Mouse (Mus musculus): ENCODE measurements around the gene Agfg1. TPM values are rescaled to one million over a fixed set of nuclear protein-coding genes. Genes with fewer than 3 reads are reported as not detected.

Agfg1 gene
- total RNA-seq, 2 experiments from 2014 or later: 20.4 to 23.4 TPM

DNA sequence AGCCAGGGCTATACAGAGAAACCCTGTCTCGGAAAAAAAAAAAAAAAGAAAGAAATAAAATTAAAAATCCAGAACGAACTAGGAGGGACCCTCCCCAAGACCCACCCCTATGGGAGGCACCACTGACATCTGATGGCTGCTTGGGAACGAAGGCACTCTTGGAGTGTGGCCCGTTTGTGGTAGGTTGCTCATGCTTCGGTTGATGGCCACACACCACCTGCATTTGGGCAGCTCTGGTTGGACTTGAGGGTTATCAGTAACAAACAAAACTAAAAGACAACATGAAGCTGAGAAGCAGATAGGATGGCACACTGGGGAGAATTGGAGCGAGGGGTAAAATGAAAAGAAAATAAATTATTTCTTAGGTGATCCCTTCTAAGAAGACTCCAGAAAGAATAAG is 15.1 kb upstream of the Agfg1 start:
- no peak for DNase-seq (ENCODE audit: low spot score)

DNA sequence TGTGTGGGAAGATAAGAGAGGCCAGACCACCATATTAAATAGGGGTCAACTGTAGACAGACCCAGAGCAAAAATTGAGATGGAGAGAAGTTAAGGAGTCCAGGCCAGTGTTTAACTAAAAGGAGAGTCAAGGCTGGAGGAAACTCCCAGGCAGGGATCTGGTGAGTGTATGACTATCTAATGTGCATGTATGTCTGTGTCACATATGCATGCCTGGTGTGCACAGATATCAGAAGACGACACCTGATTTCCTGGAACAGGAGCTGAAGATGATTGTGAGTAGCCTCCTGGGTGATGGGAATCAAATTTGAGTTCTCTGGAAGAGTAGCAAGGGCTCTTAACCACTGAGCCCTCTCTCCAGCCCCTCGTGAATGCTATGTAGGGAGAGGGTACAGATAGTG is 14.0 kb upstream of the Agfg1 start:
- no peak for DNase-seq (ENCODE audit: low spot score)

DNA sequence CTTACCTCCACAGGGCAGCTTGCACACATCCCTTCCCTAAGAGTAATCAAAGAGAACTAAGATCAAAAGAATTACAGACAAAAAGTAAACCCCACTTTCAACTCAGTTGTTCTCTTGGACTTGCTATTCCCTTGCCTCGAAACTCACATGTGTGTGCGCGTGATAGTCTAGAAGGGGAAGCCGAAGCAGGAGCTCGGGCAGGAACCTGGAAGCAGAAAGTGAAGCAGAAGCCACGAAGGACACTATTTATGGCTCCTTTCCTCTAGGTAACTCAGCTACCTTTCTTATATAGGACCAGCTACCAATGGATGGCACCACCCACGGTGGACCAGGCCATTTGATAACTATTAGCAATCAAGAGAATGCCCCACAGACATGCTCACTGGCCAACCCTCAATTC is 13.5 kb upstream of the Agfg1 start:
- DNase-seq (ENCODE audit: low spot score): no peak

DNA sequence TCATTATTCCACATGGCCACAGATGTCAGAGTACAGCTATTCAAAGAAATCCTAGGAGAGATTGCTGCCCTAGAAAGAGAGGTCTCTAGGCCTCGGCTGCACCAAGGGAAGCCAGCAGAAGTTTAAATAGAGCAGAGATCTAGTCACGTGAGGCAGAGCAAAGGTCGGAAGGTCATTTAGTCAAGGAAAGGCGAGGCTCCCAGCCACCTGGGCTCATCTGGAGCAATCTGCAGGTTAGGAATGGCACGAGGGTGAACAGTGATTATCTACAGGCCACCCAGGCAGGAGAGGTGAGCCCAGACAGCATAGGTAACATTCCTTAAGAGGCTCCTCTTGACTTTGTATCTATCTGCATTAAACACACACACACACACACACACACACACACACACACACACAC is 12.4 kb upstream of the Agfg1 start:
- no peak for DNase-seq (ENCODE audit: low spot score)

DNA sequence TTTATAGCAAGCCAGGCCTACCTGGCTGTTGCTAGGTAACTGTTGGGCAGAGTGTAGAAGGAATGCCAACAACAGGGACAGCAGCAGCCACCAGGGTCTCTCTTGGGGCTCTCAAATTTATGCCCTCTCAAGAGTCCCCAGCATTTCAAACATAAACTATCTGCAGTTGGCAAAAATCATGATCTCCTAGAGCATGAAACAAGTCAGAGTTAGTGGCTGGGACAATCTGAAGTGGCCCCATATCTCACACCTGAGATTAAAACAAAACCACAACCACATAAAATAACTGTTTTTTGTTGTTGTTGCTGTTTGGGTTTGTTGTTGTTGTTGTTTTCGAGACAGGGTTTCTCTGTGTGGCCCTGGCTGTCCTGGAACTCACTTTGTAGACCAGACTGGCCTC is 8.5 kb upstream of the Agfg1 start:
- no peak for DNase-seq (ENCODE audit: low spot score)

DNA sequence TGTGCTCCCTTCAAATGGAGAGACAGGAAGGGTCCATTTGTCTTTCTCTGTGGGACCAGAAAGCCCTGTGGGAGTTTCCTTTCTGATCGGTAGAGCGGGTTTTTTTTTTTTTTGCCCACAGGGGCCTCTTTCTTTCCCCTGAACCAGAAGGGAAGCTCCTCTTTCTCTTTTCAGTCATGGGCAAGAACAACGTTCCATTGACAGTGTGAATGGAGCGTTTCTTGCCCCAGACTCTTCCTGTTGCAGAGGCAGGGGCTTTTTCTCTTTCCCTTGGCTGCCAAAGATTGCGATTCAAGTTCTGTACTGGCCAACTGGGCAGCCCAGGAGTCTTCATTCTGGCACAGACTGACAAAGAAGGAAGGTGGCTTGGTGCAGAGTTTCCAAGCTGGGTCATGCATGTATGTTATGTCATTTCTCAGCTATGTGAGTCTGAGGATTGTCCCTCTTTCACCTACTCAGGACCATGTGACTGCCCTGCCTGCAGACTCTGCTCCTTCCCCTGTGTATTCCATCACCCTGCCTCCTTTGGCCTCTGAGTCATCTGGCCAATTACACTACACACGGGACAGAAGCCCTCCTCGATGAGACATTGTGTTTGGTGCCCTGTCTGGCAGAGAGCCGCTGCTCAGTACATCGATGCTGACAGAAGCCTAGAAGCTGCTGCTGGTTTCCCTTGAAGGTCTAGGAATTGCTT is 7.6 kb upstream of the Agfg1 start:
- peak; percentile 7 for DNase-seq (ENCODE audit: low spot score)

DNA sequence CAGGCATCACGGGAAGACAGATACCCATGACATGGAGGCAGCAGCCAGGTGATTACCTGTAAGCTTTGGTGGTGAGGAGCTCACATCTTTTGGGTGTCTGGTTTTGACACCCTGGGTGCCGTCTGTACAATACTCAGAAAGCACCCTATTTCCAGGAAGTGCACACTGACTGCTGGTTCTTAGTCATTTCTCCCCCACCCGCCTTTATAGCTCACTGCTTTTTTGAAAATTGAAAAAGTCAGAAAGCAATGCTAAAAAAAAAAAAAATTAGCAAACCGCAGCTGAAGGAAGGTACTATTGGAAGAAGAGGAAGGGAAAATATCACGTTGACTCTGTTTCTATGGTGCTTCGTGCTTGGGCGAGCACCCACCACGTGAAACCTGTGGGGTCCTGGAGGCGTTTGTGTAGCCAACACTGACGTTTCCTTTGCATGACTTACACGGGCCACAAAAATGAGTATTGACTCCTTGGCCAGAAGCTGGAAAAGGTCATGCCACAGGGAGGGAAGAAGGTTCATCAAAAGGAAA is 6.7 kb upstream of the Agfg1 start:
- DNase-seq (ENCODE audit: low spot score): no peak

DNA sequence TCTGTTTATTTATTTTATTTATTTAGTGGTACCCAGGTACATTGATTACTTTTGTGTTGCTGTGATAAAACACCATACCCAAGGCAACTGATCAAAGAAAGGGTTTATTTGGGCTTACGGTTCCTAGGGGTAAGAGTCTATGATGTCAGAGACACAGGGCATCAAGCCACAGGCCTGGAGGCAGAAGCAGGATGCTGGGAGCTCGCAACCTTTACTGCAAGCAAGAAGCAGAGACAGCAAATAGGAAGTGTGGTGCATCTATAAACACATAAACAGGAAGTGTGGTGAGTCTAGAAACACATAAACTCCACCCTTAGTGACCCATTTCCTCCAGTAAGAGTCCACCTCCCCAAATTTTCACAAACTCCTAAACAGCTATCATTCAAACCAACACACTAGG is 5.8 kb upstream of the Agfg1 start:
- DNase-seq (ENCODE audit: low spot score): no peak

DNA sequence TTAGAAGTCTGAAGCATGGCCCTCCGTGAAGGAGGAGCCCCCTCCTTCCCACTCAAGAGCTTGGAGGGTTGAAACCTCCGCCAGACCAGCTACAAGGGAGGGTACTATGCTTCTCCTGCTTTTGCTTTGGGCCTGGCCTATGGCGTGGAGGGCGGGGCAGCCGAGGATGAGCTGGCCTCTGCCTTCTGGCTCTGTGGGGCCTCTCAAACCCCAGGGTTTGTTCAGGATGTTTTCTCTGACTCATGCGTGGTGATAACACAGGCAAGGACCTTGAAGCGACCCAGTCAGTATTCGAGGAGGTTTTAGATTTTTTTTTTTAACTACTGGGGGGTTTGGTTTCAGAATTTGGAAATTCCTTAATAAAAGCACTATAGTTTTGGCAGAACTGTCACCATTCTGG is 4.7 kb upstream of the Agfg1 start:
- DNase-seq (ENCODE audit: low spot score): no peak

DNA sequence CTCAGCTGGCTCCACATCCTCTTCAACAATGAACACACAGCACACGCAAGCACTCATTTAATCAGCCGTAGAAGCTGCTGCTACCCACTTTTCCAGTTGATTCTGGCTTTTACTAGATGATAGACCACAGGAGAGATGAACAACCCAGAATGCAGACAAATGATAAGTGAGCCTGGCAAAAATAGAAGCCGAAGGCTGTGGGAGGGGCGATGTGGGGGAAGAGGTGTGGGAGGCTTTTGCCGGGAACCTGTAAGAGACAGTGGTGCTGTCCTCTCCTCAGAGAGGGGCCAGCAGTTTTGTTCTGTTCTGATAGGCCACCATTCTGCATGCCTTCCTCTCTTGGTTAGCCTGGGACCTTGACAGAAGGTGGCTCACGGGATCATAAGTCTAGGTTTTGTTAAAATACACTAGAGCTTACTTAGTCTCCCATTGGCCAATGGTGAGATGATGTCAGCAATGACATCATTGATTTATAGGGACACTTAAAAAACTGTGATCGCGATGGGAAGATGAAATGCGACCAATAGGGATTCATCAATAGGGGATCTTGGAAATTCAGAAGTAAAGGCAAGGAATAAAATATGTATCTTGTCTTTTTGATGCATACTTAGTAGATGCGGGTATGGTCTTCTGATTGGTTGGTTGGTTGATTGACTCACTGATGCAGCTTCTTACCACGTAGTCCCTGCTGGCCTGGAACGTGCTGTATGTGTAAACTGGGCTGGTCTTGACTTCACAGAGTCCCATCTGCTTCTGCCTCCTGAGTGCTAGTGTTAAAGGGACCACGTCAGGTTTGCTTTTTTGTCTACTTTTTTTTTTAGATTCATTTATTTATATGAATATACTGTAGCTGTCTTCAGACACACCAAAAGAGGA is 2.7 kb upstream of the Agfg1 start:
- DNase-seq (ENCODE audit: low spot score): no peak

DNA sequence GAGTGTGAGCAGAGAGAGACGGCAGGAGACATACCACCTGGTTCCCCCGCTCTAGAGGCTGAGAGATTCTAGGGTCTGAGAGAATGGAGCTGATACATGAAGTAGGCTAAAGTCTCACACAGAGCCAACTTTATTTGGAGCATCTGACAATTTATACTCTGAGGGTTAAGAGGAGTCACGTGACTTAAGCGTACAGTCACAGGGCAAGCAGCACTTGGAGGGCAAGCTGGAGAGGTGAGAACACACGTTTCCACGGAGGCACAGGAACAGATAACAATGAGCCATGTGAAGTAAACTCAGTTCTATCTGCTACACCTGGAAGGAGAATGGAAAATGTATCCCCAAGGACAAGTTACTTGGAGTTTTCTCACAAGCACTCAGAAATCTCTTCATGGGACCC is 1.7 kb upstream of the Agfg1 start:
- no peak for DNase-seq (ENCODE audit: low spot score)

DNA sequence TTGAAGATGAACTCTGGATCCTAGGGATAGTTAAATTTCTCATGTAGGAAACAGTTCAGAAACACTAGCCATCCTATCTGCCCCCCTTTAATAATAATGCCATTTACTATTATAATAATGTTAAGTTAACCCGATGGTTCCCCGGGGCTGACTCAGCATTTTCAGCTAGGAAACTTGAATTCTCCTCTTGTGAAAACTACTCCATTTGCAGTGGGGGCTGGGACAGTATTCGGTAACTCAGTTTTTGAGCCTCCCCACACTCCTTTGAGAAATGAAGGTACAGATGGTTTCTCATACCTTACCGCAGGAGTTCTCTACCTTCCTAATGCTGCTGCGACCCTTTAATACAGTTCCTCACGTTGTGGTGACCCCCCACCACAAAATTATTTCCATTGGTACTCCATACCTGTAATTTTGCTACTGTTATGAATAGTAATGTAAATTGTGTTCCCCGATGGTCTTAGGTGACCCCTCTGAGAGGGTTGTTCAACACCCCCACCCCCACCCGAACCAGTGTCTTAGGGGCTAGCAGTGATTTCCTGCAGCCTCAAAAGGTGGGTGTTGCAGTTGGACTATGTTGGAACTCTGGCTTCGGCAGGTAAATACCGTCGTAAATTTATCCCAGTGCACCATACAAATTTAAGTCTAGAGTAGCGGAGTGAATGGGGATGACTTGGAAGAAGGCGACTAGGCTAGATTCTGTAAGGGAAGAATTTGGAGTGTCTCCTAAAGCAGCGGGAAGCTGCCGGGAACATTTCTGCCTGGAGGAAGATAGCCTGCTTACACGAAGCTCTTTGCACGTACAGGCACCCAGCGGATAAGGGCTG is 601 bp upstream of the Agfg1 start:
- no peak for DNase-seq (ENCODE audit: low spot score)

DNA sequence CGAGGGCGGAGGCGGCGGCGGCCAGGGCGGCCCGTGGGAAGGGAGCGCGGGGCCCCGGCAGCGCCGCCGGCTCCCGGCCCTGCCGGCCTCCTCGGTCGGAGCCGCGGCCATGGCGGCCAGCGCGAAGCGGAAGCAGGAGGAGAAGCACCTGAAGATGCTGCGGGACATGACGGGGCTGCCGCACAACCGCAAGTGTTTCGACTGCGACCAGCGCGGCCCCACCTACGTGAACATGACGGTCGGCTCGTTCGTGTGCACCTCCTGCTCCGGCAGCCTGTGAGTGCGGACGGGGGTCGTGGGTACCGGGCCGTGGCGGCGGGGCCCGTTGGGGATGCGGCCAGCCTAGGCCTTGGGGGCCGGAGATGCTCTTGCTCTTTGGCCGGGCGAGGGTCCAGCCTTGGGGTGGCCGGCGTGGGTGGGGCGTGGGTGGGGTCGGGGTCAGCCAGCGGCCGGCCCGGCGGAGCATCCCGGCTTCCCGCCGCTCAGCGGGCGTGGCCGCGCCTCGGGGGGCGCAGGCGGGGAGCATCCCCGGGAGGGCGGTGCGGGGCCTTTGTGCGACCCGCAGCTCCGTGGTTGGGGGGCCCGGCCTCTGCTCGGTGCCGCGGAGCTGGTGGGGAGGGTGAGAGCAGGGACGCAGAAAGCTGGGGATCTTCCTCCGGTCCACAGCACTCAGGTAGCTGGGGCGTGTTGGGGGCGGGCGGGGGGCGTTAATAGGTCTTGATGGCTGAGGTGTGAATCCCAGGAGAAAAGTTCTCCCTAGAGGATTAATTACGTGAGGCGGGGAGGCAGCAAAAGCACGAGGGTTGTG is 535 bp downstream of the Agfg1 start:
- DNase-seq (ENCODE audit: low spot score): no peak

DNA sequence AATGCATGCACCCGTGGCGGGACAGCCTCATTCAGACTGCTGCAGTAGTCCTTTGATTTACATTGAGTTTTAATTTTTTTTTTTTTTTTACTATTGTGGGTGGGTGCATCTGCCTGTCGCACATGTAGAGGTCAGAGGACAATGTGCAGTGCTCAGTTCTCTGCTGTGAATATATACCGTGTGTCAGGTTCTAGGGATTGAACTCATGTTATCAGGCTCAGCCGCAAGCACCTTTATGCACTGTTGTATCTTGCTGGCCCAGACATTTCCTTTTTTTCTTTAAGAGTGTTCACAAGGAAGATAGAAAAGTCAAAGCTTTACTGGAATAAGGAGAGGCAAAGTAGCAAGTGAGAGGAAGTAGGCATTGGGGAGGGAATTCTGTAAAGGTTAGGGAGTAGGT is 16.4 kb downstream of the Agfg1 start:
- DNase-seq (ENCODE audit: low spot score): no peak

DNA sequence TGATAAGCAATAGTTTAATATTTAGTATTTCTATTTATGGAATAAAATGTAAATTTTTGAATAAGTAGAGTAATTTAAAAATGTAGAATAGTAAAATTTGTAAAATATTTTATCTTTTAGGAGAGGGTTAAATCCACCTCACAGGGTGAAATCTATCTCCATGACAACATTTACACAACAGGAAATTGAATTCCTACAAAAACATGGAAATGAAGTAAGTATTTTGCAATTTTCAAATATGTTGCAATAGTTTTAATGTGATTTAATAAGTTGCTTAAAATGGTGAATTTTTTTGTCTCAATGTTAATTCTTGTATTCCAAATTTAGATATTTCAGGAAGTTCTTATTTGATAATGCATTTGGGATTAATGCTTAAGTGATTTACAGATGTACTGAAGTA is 19.0 kb downstream of the Agfg1 start:
- no peak for DNase-seq (ENCODE audit: low spot score)

DNA sequence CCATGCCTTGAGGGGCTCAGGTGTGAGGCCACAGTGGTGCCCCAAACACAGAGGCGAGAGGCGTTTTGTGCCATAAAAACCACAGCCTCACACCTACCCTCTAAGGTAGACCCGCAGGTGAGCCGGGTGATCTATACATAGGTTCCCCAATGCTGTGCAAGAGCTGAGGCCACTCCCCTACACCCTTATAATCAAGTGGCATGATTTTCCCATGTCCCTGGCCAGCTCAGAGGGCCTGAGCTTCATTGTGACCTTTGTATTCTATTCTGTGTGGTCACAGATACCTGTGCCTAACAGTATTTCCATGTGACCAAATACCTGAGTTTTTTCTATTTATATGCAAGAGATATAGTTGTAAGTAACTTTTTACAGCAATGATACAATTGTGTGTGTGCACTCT is 21.1 kb downstream of the Agfg1 start:
- no peak for DNase-seq (ENCODE audit: low spot score)

DNA sequence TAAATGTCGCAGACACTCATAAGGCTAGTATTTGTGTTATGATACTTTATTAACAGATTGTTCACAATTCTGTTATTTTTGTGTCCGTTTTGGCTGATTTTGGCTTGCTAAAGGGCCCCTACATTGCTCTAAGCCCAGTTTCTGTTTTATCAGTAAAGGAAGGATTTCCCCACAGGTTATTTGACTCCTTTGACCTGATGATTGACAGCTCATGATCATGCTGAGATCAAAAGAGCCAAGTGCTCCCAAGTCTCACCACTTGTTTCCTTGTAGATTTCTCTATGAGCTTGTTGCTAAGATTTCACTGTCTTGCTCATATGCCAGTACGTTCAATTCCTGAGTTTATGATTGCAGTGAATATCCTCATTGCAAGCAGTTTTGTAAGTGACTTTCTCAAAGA is 30.9 kb downstream of the Agfg1 start:
- DNase-seq (ENCODE audit: low spot score): no peak

DNA sequence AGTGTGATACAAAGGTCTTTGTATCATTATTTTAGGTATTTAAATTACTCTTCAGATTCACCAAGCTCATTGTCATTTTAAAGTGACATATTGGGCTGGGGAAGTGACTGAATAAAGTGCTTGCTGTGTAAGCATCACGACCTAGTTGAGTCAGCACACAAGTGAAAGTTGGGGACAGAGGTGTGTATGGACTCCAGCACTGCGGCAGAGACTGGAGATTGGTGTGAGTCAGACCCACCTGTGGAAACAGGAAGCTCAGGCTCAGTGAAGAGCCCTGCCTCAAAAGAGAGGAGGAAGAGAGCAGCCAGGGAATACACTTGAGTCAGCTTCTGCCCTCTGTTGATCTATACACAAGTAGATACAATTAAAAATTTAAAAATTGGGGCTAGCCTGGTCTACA is 39.9 kb downstream of the Agfg1 start:
- DNase-seq (ENCODE audit: low spot score): no peak

DNA sequence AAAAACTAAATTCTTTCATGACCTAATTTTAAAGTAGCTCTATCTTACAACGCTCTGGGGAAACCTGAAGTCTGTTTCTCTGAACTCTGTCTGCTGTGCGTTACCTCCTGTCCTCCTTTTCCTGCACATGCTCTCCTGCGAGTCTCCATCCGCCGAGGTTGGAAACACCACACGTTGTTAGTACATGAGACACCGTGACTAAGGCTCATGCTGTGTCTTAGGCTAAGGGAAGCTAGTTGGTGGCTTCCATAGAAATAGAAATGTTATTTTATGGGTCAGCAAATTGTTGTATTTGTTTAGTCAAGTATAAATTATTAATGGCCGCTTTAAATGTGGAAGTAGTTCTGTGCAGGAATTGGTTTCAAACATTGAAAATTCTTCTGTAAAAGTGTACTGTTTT is 40.9 kb downstream of the Agfg1 start:
- DNase-seq (ENCODE audit: low spot score): no peak

DNA sequence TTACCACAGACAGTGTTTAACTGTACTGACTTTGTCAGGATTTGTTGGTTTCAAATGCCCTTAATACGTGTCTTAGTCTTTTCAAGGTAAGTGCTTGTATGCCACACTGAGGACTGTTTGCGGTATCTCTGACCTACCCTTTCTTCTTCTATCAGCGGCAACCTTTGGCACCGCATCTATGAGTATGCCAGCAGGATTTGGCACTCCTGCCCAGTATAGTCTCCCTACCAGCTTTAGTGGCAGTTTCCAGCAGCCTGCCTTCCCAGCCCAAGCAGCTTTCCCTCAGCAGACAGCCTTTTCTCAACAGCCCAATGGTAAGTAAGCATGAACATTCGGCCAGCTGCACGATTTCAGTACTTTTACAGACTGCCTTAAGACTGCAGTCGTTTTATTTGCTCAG is 54.0 kb downstream of the Agfg1 start:
- DNase-seq (ENCODE audit: low spot score): no peak

DNA sequence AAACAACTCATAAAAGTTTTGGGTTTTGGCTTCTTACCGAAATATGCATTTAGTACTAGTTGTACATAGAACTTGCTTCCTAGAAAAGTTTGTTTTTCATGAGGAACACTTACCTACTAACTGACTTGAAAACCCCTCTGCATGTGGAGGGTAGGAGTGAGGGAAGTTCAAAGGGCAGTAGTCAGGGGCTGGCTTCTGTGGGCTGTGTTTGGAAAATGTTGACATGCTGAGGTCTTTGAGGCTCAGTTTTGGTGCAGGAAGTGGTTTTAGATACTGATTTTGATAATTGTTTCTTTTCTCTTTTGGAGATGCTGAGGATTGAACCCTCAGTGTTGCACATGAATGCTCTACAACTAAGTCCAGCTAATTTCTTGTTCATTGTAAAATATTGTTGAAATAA is 61.3 kb downstream of the Agfg1 start:
- DNase-seq (ENCODE audit: low spot score): no peak

Measured in gastrocnemius, adult 18-20 months (tissue).